Mouse (Mus musculus) MEL (cell line): ENCODE results near the gene Ggt5. TPM values are rescaled to one million over a fixed set of nuclear protein-coding genes. Genes with fewer than 3 reads are reported as not detected.

Experiments used
- DNase-seq: peaks from one replicate; pipeline ENCODE4 v3.0.0; 2011; ENCODE audit warnings: low read depth, low spot score
- H3K27ac ChIP-seq: 2 replicates; pipeline ENCODE4 v1.5.1; 2012; ENCODE audit warnings: low read depth, mild to moderate bottlenecking, control low read depth, low read length, moderate library complexity; ENCODE audit not compliant: control insufficient read depth
- H3K27me3 ChIP-seq, 2 experiments: fragments of 150-350 bp in 1 of 2; sonication (generic) in 1 of 2; 2 replicates each; pipeline ENCODE4 v1.6.1; 2012; ENCODE audit warnings: low read length in 2 of 2, mild to moderate bottlenecking in 2 of 2, improper control_type of control experiment in 1 of 2, moderate library complexity in 1 of 2; ENCODE audit not compliant: insufficient read depth in 2 of 2, control insufficient read depth in 1 of 2
- H3K36me3 ChIP-seq, 2 experiments: 2 replicates each; pipeline ENCODE4 v1.6.1; 2012 to 2014; ENCODE audit warnings: low read length in 2 of 2, improper control_type of control experiment in 1 of 2, inconsistent platforms in 1 of 2, mild to moderate bottlenecking in 1 of 2; ENCODE audit not compliant: insufficient read depth in 2 of 2, control insufficient read depth in 1 of 2
- H3K4me1 ChIP-seq, 2 experiments: fragments of 150-350 bp in 1 of 2; sonication (generic) in 1 of 2; 2 replicates each; pipeline ENCODE4 v1.6.1; 2012; ENCODE audit warnings: low read length in 2 of 2, improper control_type of control experiment in 1 of 2, mild to moderate bottlenecking in 1 of 2; ENCODE audit not compliant: insufficient read depth in 2 of 2, control insufficient read depth in 1 of 2
- H3K4me3 ChIP-seq, 2 experiments: fragments of 150-350 bp in 1 of 2; sonication (generic) in 1 of 2; 2 replicates each; pipeline ENCODE4 v1.5.1; 2012; ENCODE audit warnings: low read depth in 2 of 2, low read length in 2 of 2, mild to moderate bottlenecking in 2 of 2, moderate library complexity in 2 of 2, control low read depth in 1 of 2, improper control_type of control experiment in 1 of 2; ENCODE audit not compliant: control insufficient read depth in 1 of 2, insufficient read depth in 1 of 2
- H3K79me2 ChIP-seq: 2 replicates; pipeline ENCODE4 v1.6.1; 2012; ENCODE audit warnings: mild to moderate bottlenecking, low read length, moderate library complexity; ENCODE audit not compliant: control insufficient read depth, poor library complexity, insufficient read depth
- H3K9ac ChIP-seq: 2 replicates; pipeline ENCODE4 v1.6.1; 2012; ENCODE audit warnings: low read depth, mild to moderate bottlenecking, control low read depth, low read length, moderate library complexity; ENCODE audit not compliant: control insufficient read depth, poor library complexity, severe bottlenecking
- H3K9me3 ChIP-seq: fragments of 150-350 bp; sonication (generic); replicated peaks from 2 replicates; pipeline ENCODE4 v1.6.1; 2012; ENCODE audit warnings: mild to moderate bottlenecking, low read length, improper control_type of control experiment, moderate library complexity; ENCODE audit not compliant: insufficient read depth
- CHD1 ChIP-seq: IDR thresholded peaks from 2 replicates; pipeline ENCODE4 v1.6.1; 2012; ENCODE audit warnings: low read depth, mild to moderate bottlenecking, inconsistent platforms, low read length, improper control_type of control experiment
- CHD2 ChIP-seq: IDR thresholded peaks from 2 replicates; pipeline ENCODE4 v1.6.1; 2011; ENCODE audit warnings: low read length, improper control_type of control experiment
- CTCF ChIP-seq, 3 experiments: IDR thresholded peaks in 2 of 3; conservative IDR thresholded peaks in 1 of 3; 2 replicates each; pipeline ENCODE4 v1.5.1; 2011 to 2012; ENCODE audit warnings: low read length in 3 of 3, low read depth in 2 of 3, mild to moderate bottlenecking in 2 of 3, improper control_type of control experiment in 1 of 3, inconsistent platforms in 1 of 3, mixed read lengths in 1 of 3, moderate library complexity in 1 of 3; ENCODE audit not compliant: control insufficient read depth in 1 of 3, insufficient read depth in 1 of 3, poor library complexity in 1 of 3, severe bottlenecking in 1 of 3
- E2F4 ChIP-seq: IDR thresholded peaks from 2 replicates; pipeline ENCODE4 v1.6.1; 2011; ENCODE audit warnings: low read depth, low read length, improper control_type of control experiment, borderline replicate concordance
- ELF1 ChIP-seq: IDR thresholded peaks from 2 replicates; pipeline ENCODE4 v1.6.1; 2014; ENCODE audit warnings: low read depth, mild to moderate bottlenecking, inconsistent platforms, low read length, improper control_type of control experiment, moderate library complexity
- ETS1 ChIP-seq: IDR thresholded peaks from 2 replicates; pipeline ENCODE4 v1.6.1; 2012; ENCODE audit warnings: low read depth, mild to moderate bottlenecking, inconsistent platforms, low read length, improper control_type of control experiment, moderate library complexity
- GATA1 ChIP-seq: IDR thresholded peaks from 2 replicates; pipeline ENCODE4 v1.6.1; 2011; ENCODE audit warnings: low read depth, low read length, improper control_type of control experiment
- HCFC1 ChIP-seq: IDR thresholded peaks from 2 replicates; pipeline ENCODE4 v1.6.1; 2012; ENCODE audit warnings: low read depth, mild to moderate bottlenecking, inconsistent platforms, low read length, improper control_type of control experiment, moderate library complexity
- JUND ChIP-seq: IDR thresholded peaks from 2 replicates; pipeline ENCODE4 v1.6.1; 2011; ENCODE audit warnings: low read depth, mild to moderate bottlenecking, improper control_type of control experiment, low read length
- MAFK ChIP-seq: IDR thresholded peaks from 2 replicates; pipeline ENCODE4 v1.6.1; 2011; ENCODE audit warnings: low read depth, mild to moderate bottlenecking, low read length, improper control_type of control experiment, borderline replicate concordance
- MAX ChIP-seq: IDR thresholded peaks from 2 replicates; pipeline ENCODE4 v1.6.1; 2011; ENCODE audit warnings: low read length, improper control_type of control experiment
- MAZ ChIP-seq: IDR thresholded peaks from 2 replicates; pipeline ENCODE4 v1.6.1; 2012; ENCODE audit warnings: low read depth, mild to moderate bottlenecking, inconsistent platforms, low read length, improper control_type of control experiment
- MEF2A ChIP-seq: IDR thresholded peaks from 2 replicates; pipeline ENCODE4 v1.6.1; 2014; ENCODE audit warnings: low read depth, mild to moderate bottlenecking, inconsistent platforms, low read length, improper control_type of control experiment; ENCODE audit not compliant: poor library complexity, insufficient replicate concordance, severe bottlenecking; ENCODE audit errors: extremely low read depth
- MXI1 ChIP-seq: IDR thresholded peaks from 2 replicates; pipeline ENCODE4 v1.6.1; 2011; ENCODE audit warnings: mild to moderate bottlenecking, low read depth, low read length, improper control_type of control experiment
- MYB ChIP-seq: IDR thresholded peaks from 2 replicates; pipeline ENCODE4 v1.6.1; 2011; ENCODE audit warnings: mild to moderate bottlenecking, low read depth, low read length, improper control_type of control experiment
- MYC ChIP-seq: IDR thresholded peaks from 2 replicates; pipeline ENCODE4 v1.6.1; 2011; ENCODE audit warnings: low read depth, mild to moderate bottlenecking, low read length, improper control_type of control experiment, moderate library complexity
- NELFE ChIP-seq: IDR thresholded peaks from 2 replicates; pipeline ENCODE4 v1.6.1; 2011; ENCODE audit warnings: low read depth, low read length, improper control_type of control experiment
- NRF1 ChIP-seq: IDR thresholded peaks from 2 replicates; pipeline ENCODE4 v1.6.1; 2014; ENCODE audit warnings: low read depth, mild to moderate bottlenecking, inconsistent platforms, low read length, improper control_type of control experiment, moderate library complexity; ENCODE audit not compliant: poor library complexity, insufficient read depth, severe bottlenecking
- POLR2A ChIP-seq, 2 experiments: IDR thresholded peaks; 2 replicates each; pipeline ENCODE4 v1.6.1; 2011 to 2012; ENCODE audit warnings: low read length in 2 of 2, mild to moderate bottlenecking in 2 of 2, control low read depth in 1 of 2, improper control_type of control experiment in 1 of 2, low read depth in 1 of 2, moderate library complexity in 1 of 2; ENCODE audit not compliant: control insufficient read depth in 1 of 2, insufficient read depth in 1 of 2, poor library complexity in 1 of 2
- RAD21 ChIP-seq: IDR thresholded peaks from 2 replicates; pipeline ENCODE4 v1.6.1; 2011; ENCODE audit warnings: mild to moderate bottlenecking, low read depth, low read length, improper control_type of control experiment
- RCOR1 ChIP-seq: IDR thresholded peaks from 2 replicates; pipeline ENCODE4 v1.6.1; 2012; ENCODE audit warnings: low read depth, mild to moderate bottlenecking, inconsistent platforms, low read length, improper control_type of control experiment
- SIN3A ChIP-seq: IDR thresholded peaks from 2 replicates; pipeline ENCODE4 v1.6.1; 2012; ENCODE audit warnings: low read length, improper control_type of control experiment, inconsistent platforms
- SMC3 ChIP-seq: IDR thresholded peaks from 2 replicates; pipeline ENCODE4 v1.6.1; 2011; ENCODE audit warnings: low read depth, low read length, improper control_type of control experiment
- TBP ChIP-seq: IDR thresholded peaks from 2 replicates; pipeline ENCODE4 v1.8.0; 2011; ENCODE audit warnings: low read depth, low read length, improper control_type of control experiment
- TCF12 ChIP-seq: IDR thresholded peaks from 2 replicates; pipeline ENCODE4 v1.6.1; 2014; ENCODE audit warnings: low read depth, mild to moderate bottlenecking, inconsistent platforms, low read length, improper control_type of control experiment, moderate library complexity
- UBTF ChIP-seq: IDR thresholded peaks from 2 replicates; pipeline ENCODE4 v1.6.1; 2012; ENCODE audit warnings: low read depth, mild to moderate bottlenecking, inconsistent platforms, low read length, improper control_type of control experiment, moderate library complexity, borderline replicate concordance; ENCODE audit not compliant: insufficient read depth
- ZC3H11A ChIP-seq: IDR thresholded peaks from 2 replicates; pipeline ENCODE4 v1.6.1; 2012; ENCODE audit warnings: low read depth, mild to moderate bottlenecking, inconsistent platforms, low read length, improper control_type of control experiment
- polyA plus RNA-seq, 2 experiments: library from polyadenylated mRNA; stranded (reverse) in 1 of 2; unstranded in 1 of 2; fragments of >175 nt in 1 of 2; fragments of >200 nt in 1 of 2; gene quantifications; 2 replicates each; pipeline versions ENCODE4 v1.2.1 to v1.2.4; 2012; ENCODE audit warnings: low replicate concordance in 2 of 2, low read depth in 1 of 2; ENCODE audit not compliant: insufficient read length in 2 of 2, insufficient read depth in 1 of 2, missing spikeins in 1 of 2
- total RNA-seq: library from RNA; depleted of rRNA; stranded (reverse); fragments of 300-350 nt; gene quantifications from 2 replicates; pipeline ENCODE4 v1.2.3, GENCODE M21; 2012

Ggt5 gene
- total and polyA plus RNA-seq, 3 experiments = 0.11 TPM; not detected in 2

GRCm38 (mm10) chr10:75646406-75646805 lies 57.3 kb downstream of the Ggt5 start:
- Histone ChIP-seq H3K36me3 (no peaks in the 10 kb centered on the region; a peak in 1 of 4 replicates), H3K9me3 (no peaks in the 10 kb centered on the region), H3K4me1 (peaks cover 0 to 3% of the 10 kb centered on the region in 2 experiments; a peak in 2 of 4 replicates), H3K27ac (no peak overlapping the region), H3K79me2 (no peaks in the 10 kb centered on the region), H3K9ac (no peak overlapping the region), H3K27me3 (no peaks in the 10 kb centered on the region), H3K4me3 (no peak overlapping the region)
- no peak for DNase-seq
- no peak for TF ChIP-seq JUND
- no peak for TF ChIP-seq ZC3H11A
- TF ChIP-seq UBTF = no peak
- no peak for TF ChIP-seq TCF12
- no peak for TF ChIP-seq NRF1
- TF ChIP-seq E2F4 = no peak
- TF ChIP-seq SIN3A = no peak
- TF ChIP-seq MEF2A = no peak
- no peak for TF ChIP-seq MAX
- no peak for TF ChIP-seq MYC
- TF ChIP-seq NELFE = no peak
- no peak for TF ChIP-seq MAFK
- no peak for TF ChIP-seq TBP
- no peak for TF ChIP-seq MXI1
- no peak for TF ChIP-seq CTCF (IDR thresholded peaks at IDR 0.05 in 2 of 3, conservative IDR thresholded peaks at IDR 0.05 in 1 of 3; ENCODE audit: control insufficient read depth in 1 of 3, insufficient read depth in 1 of 3, low read depth in 2 of 3, low read length in 3 of 3, poor library complexity in 1 of 3, severe bottlenecking in 1 of 3)
- no peak for TF ChIP-seq MYB
- TF ChIP-seq CHD1 = no peak
- no peak for TF ChIP-seq ETS1
- TF ChIP-seq HCFC1 = no peak

DNA sequence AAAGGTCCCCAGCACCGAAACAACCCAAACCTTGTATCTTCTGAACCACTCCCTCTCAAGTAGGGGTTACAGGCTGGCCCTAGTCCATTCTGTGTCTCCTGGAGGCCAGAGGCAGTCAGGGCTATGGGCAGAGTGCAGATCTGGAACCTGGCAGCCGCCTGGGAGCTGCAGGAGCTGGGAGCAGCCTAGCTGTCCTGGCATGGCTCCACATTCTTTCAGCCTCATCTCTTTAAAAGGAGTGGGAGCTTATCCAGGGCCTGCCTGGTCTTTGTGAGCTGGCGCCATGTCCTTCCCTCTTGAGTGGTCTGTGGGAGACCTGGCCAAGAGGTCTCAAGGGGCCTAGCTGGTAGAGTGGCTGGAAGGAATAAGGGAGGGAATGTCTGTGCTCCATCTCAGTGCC lies 58.2 kb downstream of the Ggt5 start:
- no peak for TF ChIP-seq POLR2A (IDR thresholded peaks at IDR 0.05; ENCODE audit: control insufficient read depth in 1 of 2, insufficient read depth in 1 of 2, low read depth in 1 of 2, low read length in 2 of 2, poor library complexity in 1 of 2)
- no peak for TF ChIP-seq CHD2
- TF ChIP-seq E2F4 = no peak
- TF ChIP-seq MYC = no peak
- no peak for TF ChIP-seq CTCF (IDR thresholded peaks at IDR 0.05 in 2 of 3, conservative IDR thresholded peaks at IDR 0.05 in 1 of 3; ENCODE audit: control insufficient read depth in 1 of 3, insufficient read depth in 1 of 3, low read depth in 2 of 3, low read length in 3 of 3, poor library complexity in 1 of 3, severe bottlenecking in 1 of 3)
- TF ChIP-seq MAZ = no peak
- no peak for TF ChIP-seq TBP
- TF ChIP-seq SMC3 = no peak
- TF ChIP-seq MAX = no peak
- no peak for TF ChIP-seq HCFC1
- no peak for TF ChIP-seq ELF1
- no peak for TF ChIP-seq MAFK
- TF ChIP-seq GATA1 = no peak
- no peak for TF ChIP-seq RCOR1
- TF ChIP-seq RAD21 = no peak
- Histone ChIP-seq H3K4me3 (no peak overlapping the region), H3K9ac (no peak overlapping the region), H3K36me3 (peaks cover 0 to 3% of the 10 kb centered on the region in 2 experiments; a peak in 1 of 4 replicates), H3K27ac (no peak overlapping the region), H3K27me3 (no peaks in the 10 kb centered on the region), H3K79me2 (no peaks in the 10 kb centered on the region), H3K4me1 (peaks cover 0 to 3% of the 10 kb centered on the region in 2 experiments; a peak in 2 of 4 replicates), H3K9me3 (no peaks in the 10 kb centered on the region)
- no peak for DNase-seq
